Mouse (Mus musculus): ENCODE results near the gene Ctsr.
"Not testable (repeated sequence)": the region's sequence is repeated elsewhere in the genome, so short reads cannot be mapped to it uniquely, and the experiment has no call there.

Ctsr gene

DNA sequence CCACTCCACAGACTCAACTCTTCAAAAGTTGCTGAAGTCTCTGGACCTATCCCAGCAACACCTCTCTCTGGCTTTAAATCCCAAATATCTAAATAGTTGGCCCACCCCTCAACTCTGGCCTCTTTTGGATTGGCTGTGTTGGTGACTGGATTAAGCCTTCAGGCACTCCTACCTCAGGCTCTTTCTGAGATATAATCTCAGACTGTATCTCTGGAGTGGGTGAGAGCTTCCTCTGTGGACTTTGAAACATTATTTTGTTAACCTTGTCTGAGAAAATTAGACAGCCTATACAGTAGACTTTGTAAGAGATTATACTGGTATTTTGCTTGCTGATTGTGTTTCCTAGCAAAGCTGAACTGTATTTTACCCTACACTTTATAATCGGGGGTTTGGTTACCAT lies at the start of gene Ctsr:
Gene Ctsr (minus strand): TSS at position 101 of the 400 bp plus-strand sequence.
- in situ Hi-C loops (cut with MboI, MseI): loop anchor here (10.0 kb wide), 1 partner anchor 949 kb away; no protein-coding TSS in a partner anchor

DNA sequence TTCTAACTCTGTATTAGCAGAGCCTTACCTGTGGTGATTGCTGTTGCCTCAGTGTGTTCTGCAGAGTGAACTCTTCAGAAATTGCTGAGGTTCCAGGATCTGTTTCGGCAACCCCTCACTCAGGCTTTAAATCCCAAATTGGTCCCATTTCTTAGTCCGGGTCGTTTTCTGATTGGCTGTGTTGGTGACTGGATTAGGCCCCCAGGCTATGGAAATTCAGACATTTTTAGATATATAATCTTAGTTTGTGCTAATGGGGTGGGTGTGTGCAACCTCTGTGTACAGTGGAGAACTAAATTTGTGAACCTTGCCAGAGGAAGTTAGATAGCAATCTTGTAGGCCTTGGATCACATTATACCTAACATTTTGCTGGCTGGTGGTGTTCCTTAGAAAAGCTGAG lies 39.3 kb upstream of the Ctsr start, which contains the start of gene Cts6:
Gene Cts6 (minus strand): TSS at position 101 of the 400 bp plus-strand sequence.
- in situ Hi-C loops (cut with MboI, MseI): no loop called here

DNA sequence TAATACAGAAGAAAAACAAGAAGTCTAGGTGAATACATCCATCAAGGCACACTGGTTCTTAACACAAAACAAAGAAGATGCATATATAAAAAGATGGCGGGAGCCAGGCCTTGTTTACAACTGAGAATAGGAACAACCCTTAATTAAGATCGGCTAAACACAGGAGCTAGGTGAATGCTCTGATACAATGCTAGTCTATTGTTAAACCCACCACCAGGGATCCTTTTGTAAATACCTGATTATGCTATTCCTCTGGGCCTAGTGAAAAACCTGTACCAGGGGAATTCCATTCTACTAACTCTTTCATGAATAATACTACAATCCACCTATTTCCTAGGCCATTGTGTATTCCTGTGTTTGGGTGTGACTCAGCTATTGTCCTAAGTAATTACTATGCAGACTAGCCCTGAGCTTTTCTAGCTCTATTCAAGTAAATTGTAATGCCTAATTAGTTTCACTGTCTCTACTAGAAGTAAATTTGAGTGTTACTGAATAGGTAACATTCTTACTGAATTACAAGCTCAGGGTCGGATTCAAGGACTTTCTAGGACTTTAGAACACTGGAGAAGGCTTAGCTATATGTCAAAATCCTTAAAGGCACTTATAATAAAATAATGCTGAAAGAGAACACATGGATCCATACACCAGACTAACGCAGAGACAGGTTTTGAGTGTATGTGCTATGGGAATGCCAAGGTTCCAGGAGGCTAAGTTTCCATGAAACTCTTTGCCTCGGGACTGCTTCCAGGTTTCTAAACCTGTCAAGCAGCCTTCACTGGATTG lies 21.3 kb upstream of the Ctsr start:
- in situ Hi-C loops (cut with MboI, MseI): not testable (repeated sequence)

DNA sequence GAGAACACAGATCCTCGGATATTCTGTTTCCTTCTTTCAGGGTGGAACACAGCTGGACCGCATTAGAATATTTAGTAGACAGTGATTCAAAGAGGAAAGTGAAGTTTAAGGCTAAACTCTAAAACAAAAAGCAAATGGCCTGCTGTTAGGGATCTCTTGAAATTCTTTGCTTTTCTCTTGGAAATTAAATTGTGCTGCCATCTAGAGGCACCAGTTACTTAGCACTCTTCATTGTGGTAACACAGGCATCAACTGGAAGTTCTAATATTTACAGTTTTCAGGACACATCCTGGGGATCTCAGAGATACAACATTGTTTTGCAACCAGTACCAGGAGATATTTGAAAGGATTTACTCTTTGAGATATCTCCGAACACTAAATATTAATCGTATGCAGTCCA lies 566 bp upstream of the Ctsr start:
- in situ Hi-C loops (cut with MboI, MseI): loop anchor here (10.0 kb wide), 1 partner anchor 950 kb away; no protein-coding TSS in a partner anchor
